Mouse (Mus musculus) heart, postnatal 0 days (tissue): ENCODE results near the gene Khsrp. TPM values are rescaled to one million over a fixed set of nuclear protein-coding genes. Genes with fewer than 3 reads are reported as not detected.

Source experiments
- ATAC-seq: fragments of 200-750 bp; cut with Nextera tagmentation; 2 replicates; pipeline ENCODE4 v1.8.0; 2017; ENCODE audit warnings: low read depth, moderate number of reproducible peaks, moderate library complexity; ENCODE audit not compliant: insufficient read depth
- DNase-seq: peaks from one replicate; pipeline ENCODE4 v3.0.0-alpha.2; 2016; ENCODE audit warnings: low spot score
- H3K27ac ChIP-seq: fragments of 300-500 bp; sonication (generic); 2 replicates; pipeline ENCODE4 v1.5.1; 2014; ENCODE audit warnings: low read depth, mild to moderate bottlenecking
- H3K27me3 ChIP-seq: fragments of 300-500 bp; sonication (generic); 2 replicates; pipeline ENCODE4 v1.6.1; 2014; ENCODE audit warnings: low read length, mixed read lengths; ENCODE audit not compliant: control insufficient read depth, insufficient read depth
- H3K36me3 ChIP-seq: fragments of 300-500 bp; sonication (generic); replicated peaks from 2 replicates; pipeline ENCODE4 v1.6.1; 2014; ENCODE audit warnings: low read length, mixed read lengths; ENCODE audit not compliant: control insufficient read depth, insufficient read depth
- H3K4me1 ChIP-seq: fragments of 300-500 bp; sonication (generic); 2 replicates; pipeline ENCODE4 v1.6.1; 2014; ENCODE audit warnings: antibody characterized with exemption; ENCODE audit not compliant: control insufficient read depth, insufficient read depth
- H3K4me2 ChIP-seq: fragments of 300-500 bp; sonication (generic); 2 replicates; pipeline ENCODE4 v1.6.1; 2014; ENCODE audit warnings: low read depth, mild to moderate bottlenecking, low read length, moderate library complexity
- H3K4me3 ChIP-seq: fragments of 300-500 bp; sonication (generic); 2 replicates; pipeline ENCODE4 v1.5.1; 2014; ENCODE audit warnings: low read depth, low read length
- H3K9ac ChIP-seq: fragments of 300-500 bp; sonication (generic); replicated peaks from 2 replicates; pipeline ENCODE4 v1.6.1; 2014; ENCODE audit warnings: low read depth, low read length, mixed read lengths
- H3K9me3 ChIP-seq: fragments of 300-500 bp; sonication (generic); replicated peaks from 2 replicates; pipeline ENCODE4 v1.6.1; 2016; ENCODE audit warnings: low read length; ENCODE audit not compliant: control insufficient read depth
- CTCF ChIP-seq: IDR thresholded peaks from 2 replicates; pipeline ENCODE4 v1.5.1; 2016; ENCODE audit warnings: antibody characterized with exemption, control low read depth, low read depth
- EP300 ChIP-seq: IDR thresholded peaks from 2 replicates; pipeline ENCODE4 v1.6.1; 2016; ENCODE audit warnings: antibody characterized with exemption, low read depth
- WGBS: fragments of 180-500 bp; shearing (Covaris S2); extraction: QIAGEN DNeasy Blood & Tissue Kit; methylation state at CpG from one replicate; pipeline ENCODE4 v1.1.7; 2014; 5-methylcytosine and 5-hydroxymethylcytosine counted together
- polyA plus RNA-seq: library from polyadenylated mRNA; unstranded; fragments of >200 nt; fragmentation: Nextera tagmentation; extraction: Ambion mirVana; gene quantifications from 2 replicates; pipeline ENCODE4 v1.2.1, GENCODE M21; 2015
- total RNA-seq: library from RNA; depleted of rRNA; stranded (reverse); fragments of >200 nt; gene quantifications from 2 replicates; pipeline ENCODE4 v1.2.3, GENCODE M21; 2014; ENCODE audit warnings: low replicate concordance

Gene Khsrp
- total and polyA plus RNA-seq, 2 experiments from 2014 or later = 18.2 to 40.7 TPM

DNA sequence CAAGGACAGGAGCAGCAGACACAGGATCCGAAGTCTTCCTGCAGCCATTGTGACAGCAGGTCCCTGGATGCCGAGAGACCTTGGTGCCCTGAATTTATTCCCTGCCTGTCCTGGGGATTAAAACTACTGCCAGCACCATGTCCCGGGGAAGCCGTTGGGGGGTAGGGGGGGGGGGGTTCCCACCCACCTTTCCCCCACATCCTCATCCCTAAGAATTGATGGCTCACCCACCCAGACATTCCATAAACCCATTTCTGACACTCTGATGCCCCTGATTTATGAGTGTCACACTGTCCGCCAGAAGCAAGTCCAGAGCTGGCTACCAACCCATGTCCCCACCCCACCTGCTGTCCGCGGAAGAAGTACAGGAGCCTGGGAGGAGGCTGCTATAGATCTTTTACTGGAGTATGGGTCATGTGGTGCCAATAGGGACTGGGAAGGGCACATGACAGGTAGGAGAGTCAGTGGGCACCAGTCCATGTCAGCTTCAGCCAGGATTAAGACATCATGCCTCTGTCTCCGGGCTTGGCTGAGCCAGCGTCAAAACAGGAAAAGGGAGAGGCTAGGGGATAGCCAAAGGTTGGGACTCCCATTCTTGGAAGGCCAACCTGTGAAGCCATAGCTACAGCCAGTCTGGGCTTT, 31.2 kb downstream of the Khsrp start, which contains the start of gene Pspn:
Pspn (minus strand) TSS at position 51 of the 642 bp plus-strand sequence.
- no peak within 1 kb of the TSS for H3K4me3 ChIP-seq
- DNase-seq (no peak), ATAC-seq (no peak)
- peaks cover 10% of the 10 kb centered on the region; the same call in 1 of the 2 replicates for H3K4me1 ChIP-seq
- H3K4me2 ChIP-seq = no peak within 1 kb of the TSS
- WGBS = 80% methylated on average over 9 of the region's 9 CpGs
- TF ChIP-seq CTCF (no peak), EP300 (no peak)
- no peaks in the 10 kb centered on the region for H3K27me3 ChIP-seq
- no peak within 1 kb of the TSS for H3K9ac ChIP-seq
- H3K9me3 ChIP-seq = no peaks in the 10 kb centered on the region
- H3K27ac ChIP-seq = peak within 1 kb of the TSS; percentile 23; the same call in 1 of the 2 replicates
- H3K36me3 ChIP-seq = peaks cover 43% of the 10 kb centered on the region

GRCm38 (mm10) chr17:56999414-56999813, 31.9 kb downstream of the Khsrp start:
- no peaks in the 10 kb centered on the region for H3K27me3 ChIP-seq
- peaks cover 43% of the 10 kb centered on the region for H3K36me3 ChIP-seq
- no peak for ATAC-seq
- WGBS = 89% methylated on average over 9 of the region's 9 CpGs
- no peak overlapping the region for H3K9ac ChIP-seq
- no peaks in the 10 kb centered on the region for H3K9me3 ChIP-seq
- no peak for DNase-seq
- H3K4me2 ChIP-seq = no peak overlapping the region
- H3K4me3 ChIP-seq = no peak overlapping the region
- no peak overlapping the region for H3K27ac ChIP-seq
- no peak for TF ChIP-seq CTCF
- no peak for TF ChIP-seq EP300
- peaks cover 10% of the 10 kb centered on the region; the same call in 1 of the 2 replicates for H3K4me1 ChIP-seq

DNA sequence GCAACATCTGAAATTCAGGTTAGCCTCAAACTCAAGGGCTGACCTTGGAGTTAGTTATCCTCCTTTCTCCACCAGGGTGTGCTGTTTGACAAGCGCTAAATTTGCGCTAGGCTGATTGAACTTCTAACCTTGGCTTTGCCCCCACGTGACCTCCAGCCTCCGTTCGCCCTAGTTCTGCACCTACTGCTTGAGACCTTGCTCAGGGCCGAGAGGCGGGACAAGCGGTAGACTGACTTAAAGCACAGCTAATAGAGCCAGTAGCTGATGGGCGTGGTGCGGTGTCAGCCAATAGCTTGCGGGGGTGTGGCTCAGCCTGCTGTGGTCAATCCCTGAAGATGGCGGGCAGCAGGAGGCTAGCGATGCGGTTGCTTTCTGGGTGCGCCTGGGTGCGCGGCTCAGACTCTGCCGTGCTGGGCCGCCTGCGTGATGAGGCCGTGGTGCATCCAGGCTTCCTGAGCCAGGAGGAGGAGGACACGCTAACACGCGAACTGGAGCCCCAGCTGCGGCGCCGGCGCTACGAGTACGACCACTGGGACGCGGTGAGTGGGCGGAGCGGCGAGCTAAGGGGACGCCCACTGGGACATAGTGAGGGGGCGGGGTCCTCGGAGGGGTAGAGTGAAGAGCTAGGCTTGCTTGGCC, 34.2 kb downstream of the Khsrp start, which contains the start of gene Alkbh7:
Alkbh7 (plus strand) TSS at position 311 of the 639 bp plus-strand sequence.
- peak; percentile 84 for TF ChIP-seq EP300
- TF ChIP-seq CTCF = peak; percentile 91
- DNase-seq (peak; percentile 100), ATAC-seq (peak; percentile 99)
- peak within 1 kb of the TSS; percentile 65 for H3K4me2 ChIP-seq
- peak within 1 kb of the TSS; percentile 84 for H3K27ac ChIP-seq
- no peaks in the 10 kb centered on the region for H3K9me3 ChIP-seq
- H3K36me3 ChIP-seq = peaks cover 48% of the 10 kb centered on the region
- H3K4me1 ChIP-seq = peaks cover 10% of the 10 kb centered on the region; the same call in 1 of the 2 replicates
- peak within 1 kb of the TSS; percentile 51 for H3K9ac ChIP-seq
- peak within 1 kb of the TSS; percentile 88 for H3K4me3 ChIP-seq
- no peaks in the 10 kb centered on the region for H3K27me3 ChIP-seq
- under 1% methylated on average over 38 of the region's 38 CpGs for WGBS

GRCm38 (mm10) chr17:56996506-56996905, 34.8 kb downstream of the Khsrp start:
- Histone ChIP-seq H3K4me2 (0 out of 2 replicates have a peak overlapping the region, but pooled peaks have one; percentile 65), H3K4me1 (peaks cover 10% of the 10 kb centered on the region; the same call in 1 of the 2 replicates), H3K9ac (no peak overlapping the region), H3K9me3 (no peaks in the 10 kb centered on the region), H3K36me3 (peaks cover 49% of the 10 kb centered on the region), H3K27ac (peak overlapping the region; percentile 51), H3K4me3 (no peak overlapping the region), H3K27me3 (no peaks in the 10 kb centered on the region)
- ATAC-seq (no peak), DNase-seq (no peak)
- TF ChIP-seq EP300 = no peak
- TF ChIP-seq CTCF = no peak
- 64% methylated on average over 2 of the region's 2 CpGs for WGBS

DNA sequence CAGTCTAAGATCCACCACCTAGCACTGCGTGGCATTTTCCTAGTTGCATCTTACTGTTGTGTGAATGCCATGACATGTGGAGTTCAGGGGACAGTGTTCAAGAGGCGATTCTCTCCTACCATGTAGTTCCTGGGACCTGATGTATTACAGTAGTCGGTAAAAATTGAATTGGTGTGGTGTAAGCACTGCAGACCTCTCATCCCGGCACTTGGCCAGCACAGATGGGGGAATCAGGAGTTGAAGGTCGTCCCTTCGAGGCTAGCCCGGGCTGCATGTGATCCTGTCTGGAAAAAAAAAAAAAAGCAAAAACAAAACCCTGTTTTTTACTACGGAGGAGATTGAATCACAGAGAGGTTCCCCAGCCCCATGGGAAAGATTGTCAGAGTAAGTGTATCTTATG, 36.3 kb downstream of the Khsrp start:
- TF ChIP-seq EP300 (no peak), CTCF (no peak)
- Histone ChIP-seq H3K9me3 (no peaks in the 10 kb centered on the region), H3K27ac (no peak overlapping the region), H3K36me3 (peaks cover 49% of the 10 kb centered on the region), H3K4me2 (no peak overlapping the region), H3K27me3 (no peaks in the 10 kb centered on the region), H3K9ac (no peak overlapping the region), H3K4me3 (no peak overlapping the region), H3K4me1 (no peaks in the 10 kb centered on the region; the same call in 1 of the 2 replicates)
- 82% methylated on average over 8 of the region's 8 CpGs for WGBS
- DNase-seq (no peak), ATAC-seq (no peak)
